Mouse (Mus musculus): ENCODE data around the gene 4933436I01Rik.

- TF ChIP-seq POLR2A (IDR thresholded peaks at IDR 0.05; ENCODE audit: insufficient read depth, low read length) (no peak), EP300 (IDR thresholded peaks at IDR 0.05; ENCODE audit: insufficient read depth, low read depth, low read length) (no peak)
Observed at GRCm38 (mm10) chrX:67924769-67925470, 3.7 kb upstream of the 4933436I01Rik start.

Data from ES-Bruce4 (cell line).